Mouse (Mus musculus) liver, adult 2 months (tissue): ENCODE data around the gene Med20.

ENCODE experiments used
- CTCF ChIP-seq: fragments of 200-500 bp; IDR thresholded peaks from 2 replicates; pipeline ENCODE4 v1.5.1; 2011; ENCODE audit warnings: low read depth, low read length, control low read depth
- POLR2A ChIP-seq: fragments of 200-500 bp; IDR thresholded peaks from 2 replicates; pipeline ENCODE4 v1.6.1; 2011; ENCODE audit warnings: low read length, control low read depth; ENCODE audit not compliant: insufficient read depth; ENCODE audit errors: extremely low read depth

DNA sequence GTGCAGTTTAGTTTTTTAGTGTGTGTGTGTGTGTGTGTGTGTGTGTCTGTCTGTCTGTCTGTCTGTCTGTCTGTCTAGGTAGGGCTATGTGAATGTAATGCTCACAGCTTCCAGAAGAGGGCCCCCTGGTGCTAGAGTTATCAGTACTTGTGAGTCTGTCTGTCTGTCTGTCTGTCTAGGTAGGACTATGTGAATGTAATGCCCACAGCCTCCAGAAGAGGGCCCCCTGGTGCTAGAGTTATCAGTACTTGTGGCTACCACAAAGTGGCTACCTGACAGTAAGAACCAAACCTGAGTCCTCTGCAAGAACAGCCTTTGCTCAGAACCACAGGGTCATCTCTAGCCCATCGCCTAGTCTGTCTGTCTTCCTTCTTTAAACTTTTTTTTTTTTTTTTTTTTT lies 35.3 kb downstream of the Med20 start:
- TF ChIP-seq CTCF (peak; percentile 55), POLR2A (no peak)
